Mouse (Mus musculus): ENCODE data around the gene Nfia.

Gene Nfia

DNA sequence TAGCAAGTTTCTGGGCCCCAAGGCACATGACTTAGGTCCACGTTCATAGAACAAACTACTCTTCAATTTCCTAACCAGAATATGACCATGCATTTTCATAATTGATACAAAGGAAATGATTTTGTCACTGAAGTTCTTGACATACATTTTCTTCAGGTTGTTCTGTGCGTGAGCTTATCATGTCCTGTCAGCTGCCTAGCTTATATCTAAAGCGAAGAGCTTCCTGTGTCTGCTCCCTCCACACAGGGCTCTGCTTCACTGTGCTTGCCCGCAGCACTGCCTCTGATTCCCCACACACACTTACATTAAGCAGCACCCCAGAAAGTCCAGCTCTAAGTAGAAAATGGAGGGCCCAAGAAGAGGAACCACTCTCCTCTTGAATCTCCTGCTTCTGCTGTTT lies 310.0 kb downstream of the Nfia start:
- no peak for DNase-seq

DNA sequence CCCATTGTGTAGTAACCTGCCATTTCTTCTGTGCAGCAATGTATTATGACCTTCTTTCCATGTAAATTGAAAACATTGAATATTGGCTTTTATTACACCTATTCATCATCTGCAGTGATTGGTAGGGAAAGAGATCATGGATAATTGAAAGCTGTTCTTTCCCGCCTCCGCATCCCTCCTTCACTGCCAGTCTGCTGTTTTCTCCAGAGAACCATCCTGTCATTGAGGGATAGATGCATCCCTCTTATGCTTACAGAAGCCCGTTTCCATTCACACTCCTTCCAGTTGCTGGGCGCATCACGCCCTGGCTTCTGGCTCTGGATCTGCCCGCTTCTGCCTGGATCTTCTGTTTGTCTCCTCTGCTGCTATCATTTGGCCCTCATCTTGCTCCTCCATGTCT lies 312.5 kb downstream of the Nfia start:
- no peak for DNase-seq

DNA sequence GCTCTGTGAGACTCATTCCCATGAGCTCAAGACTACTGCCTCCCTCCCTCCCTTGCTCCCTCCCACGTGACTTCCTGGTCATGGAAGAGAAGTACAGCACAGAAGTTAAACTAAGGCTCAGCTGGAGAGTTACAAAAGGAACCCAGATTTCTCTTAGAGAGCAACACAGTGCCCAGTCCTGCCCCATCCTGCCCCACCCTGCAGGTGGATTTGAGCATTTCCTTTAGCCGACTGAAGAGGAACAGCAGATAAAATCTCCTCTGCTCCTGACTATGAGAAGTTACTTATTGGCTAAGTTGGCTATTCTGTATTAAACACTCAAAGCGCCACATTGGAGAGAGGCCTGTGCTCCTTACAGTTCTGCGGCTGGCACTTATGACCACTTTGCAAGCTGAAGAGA lies 314.4 kb downstream of the Nfia start:
- DNase-seq = peak; percentile 43

DNA sequence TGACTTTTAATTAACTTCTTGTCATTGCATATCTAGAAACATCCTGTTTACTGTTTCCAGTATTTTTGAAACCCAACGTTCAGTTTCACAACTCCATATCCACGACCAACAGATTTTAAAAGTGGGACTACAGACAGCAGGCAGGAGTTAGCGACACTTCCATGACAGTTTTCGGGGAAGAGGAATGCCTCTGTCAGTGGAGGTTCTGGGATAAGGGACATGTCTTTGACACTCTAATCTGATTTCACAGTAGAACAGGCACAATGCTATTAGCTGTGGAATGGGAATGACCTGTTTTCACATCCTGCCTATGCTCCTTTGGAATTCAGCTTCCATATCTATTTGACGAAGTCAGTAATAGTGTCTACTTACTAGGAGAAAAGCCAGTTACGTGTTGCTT lies 317.5 kb downstream of the Nfia start:
- DNase-seq = no peak

DNA sequence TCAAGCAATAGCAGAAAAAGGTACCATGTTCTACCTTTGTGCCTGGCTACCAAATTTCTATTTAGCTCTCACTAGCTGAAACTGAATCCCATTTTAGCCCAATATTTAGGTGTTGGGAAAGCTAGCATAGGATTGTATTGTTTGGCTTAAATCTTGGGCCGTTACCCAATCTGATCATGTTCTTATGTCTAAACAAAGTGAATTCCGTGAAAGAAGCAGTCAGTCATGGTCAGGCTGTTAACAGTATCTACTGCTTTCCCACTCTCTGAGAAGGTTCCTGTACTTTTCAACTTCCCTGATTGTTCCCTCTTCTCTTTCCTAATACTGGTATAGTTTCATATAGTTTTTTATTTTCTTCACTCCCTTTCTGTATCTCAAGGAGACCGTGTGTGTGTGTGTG lies 318.1 kb downstream of the Nfia start:
- no peak for DNase-seq

DNA sequence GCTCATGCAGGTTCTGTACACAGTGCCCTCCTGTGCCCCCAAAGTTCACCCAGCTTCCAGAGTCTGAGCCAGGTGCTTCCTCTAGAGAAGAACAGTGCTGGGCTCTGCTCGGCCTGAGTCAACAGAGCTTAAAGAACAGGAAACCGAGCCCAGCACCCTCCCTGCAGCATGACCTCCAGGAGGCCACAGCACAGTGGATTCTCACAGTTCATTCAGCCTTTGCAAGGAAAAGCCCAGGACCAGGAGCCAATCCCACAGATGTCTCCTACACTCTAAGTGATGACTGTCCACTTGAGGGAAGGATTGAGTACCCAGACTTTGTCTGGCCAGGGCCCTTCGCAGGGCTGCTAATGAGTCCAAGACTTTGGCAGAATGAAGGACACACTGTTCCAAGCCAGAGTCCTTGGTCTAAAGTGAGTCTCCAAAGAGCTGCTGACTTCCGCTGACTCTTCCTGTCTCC lies 318.9 kb downstream of the Nfia start:
- DNase-seq = peak; percentile 71

DNA sequence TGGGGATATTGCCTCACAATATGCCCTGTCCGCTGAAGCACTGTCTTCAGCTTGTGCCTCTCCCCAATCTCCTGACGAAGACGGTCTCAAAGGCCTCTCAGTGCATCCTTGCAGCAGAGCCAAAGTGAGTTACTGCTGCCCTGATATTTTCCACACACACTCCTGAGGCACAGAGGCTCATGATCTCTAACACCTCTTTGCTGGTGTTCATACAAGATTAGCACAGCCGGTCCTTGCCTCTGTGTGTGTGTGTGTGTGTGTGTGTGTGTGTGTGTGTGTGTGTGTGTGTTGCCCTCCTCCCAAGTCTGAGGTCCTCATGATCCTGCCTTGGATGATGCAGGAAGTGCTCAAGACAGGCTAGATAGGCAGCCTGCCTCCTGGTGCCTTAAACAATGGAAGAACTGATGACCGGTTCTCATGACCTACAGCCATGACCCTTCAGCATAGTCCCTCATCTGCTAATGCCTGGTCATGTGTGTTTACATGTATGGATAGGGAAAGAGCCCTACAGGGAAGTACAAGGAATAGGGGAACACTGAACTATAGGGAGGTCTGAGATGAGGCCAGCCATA lies 319.5 kb downstream of the Nfia start:
- peak; percentile 17 for DNase-seq

DNA sequence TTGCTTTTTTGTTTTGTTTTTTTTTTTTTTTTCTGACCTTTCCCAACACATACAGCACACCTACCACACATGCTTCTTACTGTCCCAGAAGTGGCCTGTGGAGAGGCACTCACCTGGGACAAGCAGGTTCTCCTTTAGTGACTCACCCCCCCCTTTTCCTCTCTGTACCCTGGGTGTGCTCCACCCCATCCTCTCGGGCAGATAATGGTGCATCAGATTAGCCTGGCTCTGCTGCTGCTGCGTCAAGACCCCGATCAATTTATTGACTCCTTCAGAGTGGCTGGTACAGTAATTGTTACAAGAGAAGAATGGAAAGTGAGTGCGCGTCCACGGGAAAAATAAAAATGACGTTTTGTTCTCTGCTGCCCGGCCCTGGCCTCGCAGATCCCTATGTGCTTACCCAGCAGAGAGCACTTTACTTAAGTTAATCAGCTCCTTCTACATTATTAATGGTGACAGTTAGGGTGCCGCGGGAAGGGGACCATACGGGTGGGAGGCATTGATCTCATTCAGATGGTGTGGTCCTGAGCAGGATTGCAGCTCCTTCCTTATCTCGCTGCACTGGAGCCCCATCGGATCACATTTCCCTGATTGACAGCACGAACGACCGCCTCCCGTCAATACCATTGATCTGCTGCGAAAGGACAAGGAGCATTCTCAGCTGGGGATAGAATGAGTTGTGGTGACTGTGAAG lies 321.7 kb downstream of the Nfia start:
- DNase-seq = no peak

DNA sequence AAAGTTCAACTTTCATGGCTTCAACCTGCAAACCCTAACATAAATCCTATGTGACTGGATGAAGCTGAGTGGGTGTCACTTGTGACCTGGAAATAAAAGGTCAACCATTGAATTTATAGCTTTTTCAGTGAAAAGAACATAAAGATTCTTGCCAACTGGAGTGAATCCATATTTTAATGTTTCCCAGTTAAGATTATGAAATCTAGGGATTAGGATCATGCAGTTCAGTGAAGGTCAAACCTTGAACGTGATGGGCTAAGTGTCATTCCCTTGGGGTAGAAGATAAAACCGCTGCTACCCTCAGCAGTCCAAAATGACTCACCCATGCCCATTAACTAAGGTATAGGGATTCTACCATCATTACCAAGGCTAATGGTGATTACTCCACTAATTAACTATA lies 322.5 kb downstream of the Nfia start:
- DNase-seq = no peak

DNA sequence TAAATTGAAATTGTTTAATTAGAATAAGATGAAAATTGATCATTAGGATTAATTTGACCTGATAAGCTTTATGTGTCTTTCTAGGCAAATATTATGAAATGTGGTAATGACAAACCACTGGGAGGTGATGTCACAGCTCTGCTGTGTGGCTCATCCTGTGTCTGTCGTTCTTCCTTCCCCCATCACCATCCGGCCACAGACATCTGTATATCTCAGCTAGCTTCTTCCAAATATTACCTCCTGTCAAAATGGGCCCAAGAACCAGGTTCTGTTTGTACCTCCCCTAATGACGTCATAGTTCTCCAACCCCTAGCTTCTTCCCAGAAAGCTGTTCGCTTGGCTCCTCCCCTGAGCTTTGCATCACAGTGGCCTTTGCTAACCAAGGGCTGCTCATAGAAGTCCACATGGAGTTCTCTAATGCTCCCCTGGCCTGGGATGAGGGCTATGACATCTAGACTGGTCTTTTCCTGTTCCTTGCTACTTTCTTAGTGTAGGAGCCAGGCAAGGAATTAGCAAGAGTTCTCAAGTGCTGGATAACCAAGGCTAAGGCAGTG lies 324.6 kb downstream of the Nfia start:
- DNase-seq = no peak

DNA sequence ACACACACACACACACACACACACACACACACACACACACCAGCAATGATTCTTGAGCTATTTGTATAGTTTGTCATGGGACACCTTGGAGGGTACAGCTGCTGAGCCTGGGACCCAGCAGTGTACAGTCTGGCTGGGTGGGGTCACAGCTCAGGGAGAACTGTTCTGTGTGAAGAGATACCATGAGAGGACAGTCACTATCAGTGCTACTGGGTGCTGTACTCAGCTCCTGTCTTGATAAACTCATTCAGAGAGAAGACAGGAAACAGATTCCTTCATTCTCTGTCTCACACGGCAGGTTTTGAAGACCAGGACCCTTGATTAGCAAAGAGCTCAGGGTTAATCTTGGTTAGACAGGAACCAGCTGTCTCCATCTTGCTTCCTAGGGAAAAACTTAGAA lies 326.1 kb downstream of the Nfia start:
- DNase-seq = no peak

DNA sequence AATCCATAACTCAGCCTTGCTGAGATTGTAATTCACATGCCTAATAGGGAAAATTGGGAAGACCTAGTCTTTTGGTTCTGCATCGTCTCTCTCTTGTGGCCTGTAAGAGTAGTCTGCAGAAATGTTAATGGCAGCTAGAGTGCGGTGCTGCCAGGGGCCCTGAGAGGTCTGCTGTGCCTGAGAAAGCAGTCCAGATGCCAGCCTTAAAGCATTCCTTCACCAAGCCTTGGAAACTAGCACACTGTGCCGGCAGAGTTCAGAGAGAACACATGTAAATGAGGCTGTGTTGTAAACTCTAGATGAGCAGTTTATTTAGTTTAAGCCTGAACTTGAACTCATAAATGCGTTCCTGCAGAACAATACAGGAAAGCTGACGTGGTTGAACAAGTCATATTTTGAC lies 326.9 kb downstream of the Nfia start:
- DNase-seq = no peak

DNA sequence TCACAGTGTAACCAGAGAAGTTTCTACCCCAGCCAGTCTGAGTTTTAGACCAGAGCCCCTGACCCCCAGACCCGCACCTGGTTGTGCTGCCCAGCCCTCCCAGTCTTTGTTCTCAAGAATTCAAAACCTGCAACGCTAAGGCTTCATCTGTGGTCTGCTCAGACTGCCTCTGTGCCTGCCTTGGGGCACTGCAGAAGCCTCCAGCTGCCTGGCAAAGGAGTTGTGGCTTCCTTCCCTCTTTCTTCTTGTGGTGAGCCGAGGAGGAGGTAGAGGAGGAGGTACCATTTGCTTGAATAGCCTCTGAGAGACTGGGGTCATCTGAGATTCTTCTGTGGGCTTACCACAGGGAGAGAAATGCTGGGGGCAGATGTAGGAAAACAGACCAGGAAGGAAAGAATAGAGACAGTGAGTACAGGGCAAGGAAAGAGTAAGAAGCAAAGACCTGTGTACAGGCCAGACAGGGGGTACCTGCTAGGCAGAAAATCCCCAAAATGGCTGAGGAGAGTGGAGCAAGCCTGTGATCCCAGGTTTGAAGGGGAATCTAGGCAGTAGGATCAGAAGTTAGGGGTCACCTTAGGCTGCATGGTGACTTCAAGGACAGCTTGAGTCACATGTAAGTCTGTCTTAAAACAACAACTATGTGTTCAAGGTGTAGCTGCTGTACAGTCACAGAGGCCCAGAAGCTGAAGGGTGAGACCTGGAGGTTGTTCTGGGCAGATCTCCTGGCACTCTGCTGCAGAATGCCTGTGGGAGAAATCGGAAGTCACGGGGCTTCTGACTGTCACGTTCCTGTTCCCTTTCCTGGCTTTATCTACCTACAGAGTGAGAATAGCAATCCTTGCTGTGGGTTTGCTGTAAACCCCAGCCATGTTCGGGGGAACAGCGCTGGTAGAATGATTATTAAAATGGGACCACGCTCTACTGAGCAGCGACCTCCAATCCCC lies 328.9 kb downstream of the Nfia start:
- peak; percentile 33 for DNase-seq

DNA sequence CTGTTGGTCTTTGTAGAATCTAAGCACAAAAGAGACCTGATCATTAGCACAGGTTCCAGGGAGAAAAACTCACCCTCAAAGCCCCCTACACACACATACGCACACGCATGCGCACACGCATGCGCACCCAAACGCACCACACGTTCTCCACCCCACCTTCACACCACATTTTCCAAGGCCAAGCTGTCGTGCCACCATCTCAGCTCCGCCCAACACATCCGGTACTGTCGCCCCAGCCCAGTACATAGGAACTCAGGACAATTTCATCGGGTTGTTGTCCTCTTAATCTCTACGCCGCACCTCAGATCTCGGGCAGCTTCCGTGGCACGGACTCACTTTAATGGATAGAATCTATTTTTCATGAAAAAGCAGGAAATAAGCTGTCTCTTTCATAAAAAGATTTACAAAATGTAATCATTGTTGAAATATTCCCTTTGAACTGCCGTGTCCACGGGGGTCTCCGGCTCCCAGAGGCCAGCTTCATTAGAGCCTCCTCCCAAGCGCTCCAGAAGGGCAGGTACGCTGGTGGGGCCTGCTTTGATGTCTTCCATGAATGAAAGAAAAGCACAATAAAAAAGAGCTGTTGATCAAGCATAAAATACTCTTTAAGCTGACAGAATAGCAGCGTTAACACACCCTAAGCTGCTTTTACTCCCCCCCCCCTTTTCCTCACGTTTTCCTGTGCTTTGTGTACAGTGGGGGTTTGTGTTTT lies 330.2 kb downstream of the Nfia start:
- DNase-seq = peak; percentile 40

DNA sequence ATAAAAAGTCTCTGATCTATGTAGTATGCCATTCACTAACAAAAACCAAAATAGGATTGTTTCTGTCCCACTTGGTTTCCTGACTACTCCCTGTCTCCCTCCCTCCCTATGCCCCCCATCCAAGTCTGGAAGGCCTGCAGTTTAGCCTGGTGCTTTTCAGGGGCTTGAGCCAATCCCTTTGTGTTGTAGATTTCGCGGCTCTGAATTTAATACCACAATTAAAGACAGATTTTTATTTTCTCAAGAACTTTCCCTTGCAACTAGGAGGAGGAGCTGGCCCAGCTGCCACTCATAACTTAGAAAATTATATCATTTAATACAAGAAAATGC lies 330.8 kb downstream of the Nfia start:
- no peak for DNase-seq

DNA sequence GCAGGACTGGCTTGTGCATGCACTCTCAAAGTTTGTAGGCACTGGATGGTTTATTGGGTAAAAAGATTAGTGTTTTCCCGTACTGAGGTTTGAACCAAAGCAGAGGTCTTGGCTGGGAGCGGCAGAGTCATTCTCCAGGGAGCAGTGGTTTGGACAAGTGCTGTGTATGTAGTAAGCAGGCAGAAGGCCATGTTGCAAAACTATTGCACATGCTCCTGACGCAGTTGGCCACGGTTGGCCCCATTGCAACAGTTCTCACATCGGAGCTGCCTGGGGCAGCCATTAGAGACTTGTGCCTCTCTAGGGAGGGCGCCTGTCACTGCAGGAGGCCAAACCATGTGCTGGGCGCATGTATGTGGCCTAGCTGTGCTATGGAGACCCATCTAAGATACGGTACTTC lies 331.6 kb downstream of the Nfia start:
- peak; percentile 53 for DNase-seq

DNA sequence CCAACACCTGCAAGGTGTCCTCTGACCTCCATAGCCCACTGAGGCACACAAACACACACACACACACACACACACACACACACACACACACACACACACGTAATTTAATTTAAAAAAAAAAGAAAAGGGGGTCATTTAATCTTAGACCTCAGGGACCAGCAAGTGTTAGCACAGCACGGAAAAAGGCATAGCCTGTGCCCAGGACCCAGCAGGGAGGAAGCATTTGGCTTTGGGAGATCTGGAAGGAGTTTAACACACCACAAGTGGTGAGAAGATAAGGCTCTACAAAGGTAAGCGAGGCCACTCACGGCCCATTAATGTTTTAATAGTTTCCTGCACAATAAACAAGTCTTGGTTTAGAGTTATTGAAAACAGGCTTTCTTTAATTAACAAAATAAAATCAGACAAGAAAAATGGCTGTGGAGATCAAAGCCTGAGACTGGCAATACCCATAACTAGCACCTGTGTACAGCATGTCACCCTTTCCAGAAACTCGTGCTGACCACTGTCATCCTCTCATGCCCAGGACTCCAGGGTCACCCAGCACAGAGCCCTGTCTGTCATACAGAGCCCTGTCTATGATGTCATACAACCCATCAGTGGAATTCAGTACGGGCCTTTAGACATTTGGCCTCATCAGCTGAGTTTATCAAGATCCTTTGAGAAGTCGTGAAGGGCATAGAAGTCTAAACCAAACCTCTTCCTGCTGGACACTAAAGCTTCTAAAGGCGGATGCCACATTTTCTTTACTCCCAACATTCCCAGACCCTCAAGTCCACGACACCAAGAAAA lies 332.6 kb downstream of the Nfia start:
- no peak for DNase-seq

DNA sequence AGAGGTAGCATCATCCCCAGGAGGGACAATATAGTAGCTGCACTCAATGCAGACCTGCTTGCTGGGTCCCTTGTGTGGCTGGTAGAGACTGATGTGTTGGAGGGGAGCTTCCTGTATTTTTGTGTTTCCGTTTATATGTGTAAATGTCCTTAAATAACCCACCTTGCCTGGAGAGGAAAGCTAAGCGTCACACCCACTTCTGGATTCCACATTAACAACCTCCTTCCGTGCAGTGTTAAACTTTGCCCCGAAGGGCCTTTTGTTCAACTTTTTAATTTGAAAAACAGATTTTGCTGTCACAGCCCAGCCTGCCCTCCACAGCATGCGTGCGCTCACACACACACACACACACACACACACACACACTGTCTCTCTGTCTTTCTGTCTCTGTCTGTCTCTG lies 333.4 kb downstream of the Nfia start:
- peak; percentile 62 for DNase-seq

DNA sequence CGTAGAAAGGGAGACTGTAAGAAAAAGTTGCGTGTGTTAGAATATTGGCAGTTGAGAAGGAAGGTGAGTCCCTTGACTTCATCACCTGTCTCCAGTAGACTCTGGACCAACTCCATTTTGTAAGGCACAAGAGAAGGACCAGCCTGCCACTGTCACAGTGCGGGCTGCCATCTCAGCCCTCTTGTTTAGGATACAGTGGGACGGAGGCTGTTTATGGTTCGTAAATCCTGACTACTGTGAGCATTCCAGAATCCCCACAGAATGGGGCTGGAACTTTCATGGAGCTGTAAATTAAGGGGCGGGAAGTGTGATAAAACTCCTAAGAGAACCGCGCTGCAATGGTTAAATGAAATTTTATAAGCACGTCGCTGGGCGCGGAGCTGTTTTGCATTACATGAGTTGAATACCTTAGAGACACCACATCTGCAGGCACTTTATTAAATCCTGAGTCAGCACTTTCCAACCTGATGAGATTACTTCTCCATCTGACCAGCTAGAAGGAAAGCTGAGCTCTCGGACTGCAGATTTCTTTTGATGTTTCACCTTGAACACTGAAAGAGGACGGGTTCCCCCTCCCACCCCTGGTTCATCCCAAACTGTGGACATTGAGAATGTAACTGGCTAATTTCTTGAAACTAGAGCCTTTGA lies 334.0 kb downstream of the Nfia start:
- peak; percentile 14 for DNase-seq

DNA sequence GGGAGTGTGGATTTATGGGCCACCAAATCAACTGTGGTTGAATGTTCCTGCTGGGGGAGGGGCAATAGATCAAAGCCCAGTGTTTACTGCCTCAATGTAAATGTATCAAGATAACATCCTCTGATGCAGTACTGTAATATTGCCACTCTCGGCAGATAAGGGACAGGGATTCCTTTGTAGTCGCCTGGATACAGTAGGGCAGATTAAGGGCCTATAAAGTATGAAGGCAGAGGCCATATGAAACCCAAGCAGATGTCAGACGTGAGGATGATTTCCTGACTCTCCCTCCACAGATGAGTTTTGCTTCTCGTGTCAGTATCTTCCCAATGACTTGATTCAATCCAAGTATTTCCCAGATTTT lies 334.5 kb downstream of the Nfia start:
- DNase-seq = no peak

DNA sequence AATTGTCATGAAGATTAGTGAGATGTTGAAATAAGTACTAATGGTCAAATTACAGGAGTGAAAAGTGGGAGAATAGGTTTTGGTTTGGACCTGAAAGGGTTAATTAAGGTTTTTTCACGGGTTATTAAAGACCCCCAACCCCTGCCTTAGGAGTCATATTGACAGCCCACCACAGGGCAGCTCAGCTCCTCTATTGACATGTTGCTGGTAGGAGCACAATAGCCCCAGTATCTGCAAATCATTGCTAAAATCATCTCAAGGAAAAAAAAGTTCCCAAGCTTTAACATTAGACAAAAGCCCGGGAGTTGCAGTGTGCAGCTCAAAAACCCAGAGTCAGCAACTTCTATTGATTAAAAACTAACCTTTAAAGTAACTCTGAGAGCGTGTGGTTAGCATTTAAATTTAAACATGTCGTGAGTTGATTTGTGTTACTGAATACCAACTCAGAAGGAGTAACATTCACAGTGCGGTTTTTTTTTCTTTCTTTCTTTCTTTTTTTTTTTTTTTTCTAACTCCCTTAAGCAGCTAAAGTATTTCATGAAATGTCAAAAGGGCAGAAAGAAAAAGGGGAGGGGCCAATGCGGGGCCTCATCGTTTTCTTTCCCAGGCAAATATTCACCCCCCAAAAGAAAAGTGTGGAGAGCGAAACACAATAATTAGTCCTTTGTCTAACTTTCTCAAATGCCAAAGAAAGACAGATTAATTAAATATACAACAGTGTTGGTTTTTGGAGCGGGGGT lies 335.6 kb downstream of the Nfia start:
- no peak for DNase-seq

All from kidney, postnatal 10 days (tissue).